Mouse (Mus musculus) liver, postnatal 0 days (tissue): ENCODE measurements around the gene Fam57a.
A peak's percentile ranks its signal among the peaks of the same experiment; 100 is the strongest.

ENCODE experiments used
- CTCF ChIP-seq: sonication (generic); IDR thresholded peaks from 2 replicates; pipeline ENCODE4 v1.5.1; 2016; ENCODE audit warnings: antibody characterized with exemption, low read depth
- EP300 ChIP-seq: IDR thresholded peaks from 2 replicates; pipeline ENCODE4 v1.6.1; 2016; ENCODE audit warnings: antibody characterized with exemption, low read depth, mild to moderate bottlenecking

DNA sequence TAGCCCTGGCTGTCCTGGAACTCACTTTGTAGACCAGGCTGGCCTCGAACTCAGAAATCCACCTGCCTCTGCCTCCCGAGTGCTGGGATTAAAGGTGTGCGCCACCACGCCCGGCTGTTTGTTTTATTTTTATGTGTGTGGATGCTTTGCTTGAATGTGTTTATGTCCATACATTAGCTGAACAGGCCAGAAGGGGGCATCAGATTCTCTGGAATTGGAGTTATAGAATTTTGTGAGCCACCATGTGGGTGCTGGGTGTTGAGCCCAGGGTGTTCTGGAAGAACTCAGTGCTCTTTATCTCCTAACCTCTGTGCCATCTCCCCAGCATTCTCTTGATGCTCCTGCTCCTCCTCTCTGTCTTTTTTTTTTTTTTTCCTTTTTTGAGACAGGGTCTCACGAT lies 7.4 kb downstream of the Fam57a start:
- TF ChIP-seq CTCF = 0 out of 2 replicates have a peak, but pooled peaks have one; percentile 9
- TF ChIP-seq EP300 = no peak
